Mouse (Mus musculus): Measurements from ENCODE around the gene Kirrel. TPM values are rescaled to one million over a fixed set of nuclear protein-coding genes. Genes with fewer than 3 reads are reported as not detected.

The Kirrel gene
- polyA plus RNA-seq, 1 experiment from 2014 or later, result 3.5 TPM

DNA sequence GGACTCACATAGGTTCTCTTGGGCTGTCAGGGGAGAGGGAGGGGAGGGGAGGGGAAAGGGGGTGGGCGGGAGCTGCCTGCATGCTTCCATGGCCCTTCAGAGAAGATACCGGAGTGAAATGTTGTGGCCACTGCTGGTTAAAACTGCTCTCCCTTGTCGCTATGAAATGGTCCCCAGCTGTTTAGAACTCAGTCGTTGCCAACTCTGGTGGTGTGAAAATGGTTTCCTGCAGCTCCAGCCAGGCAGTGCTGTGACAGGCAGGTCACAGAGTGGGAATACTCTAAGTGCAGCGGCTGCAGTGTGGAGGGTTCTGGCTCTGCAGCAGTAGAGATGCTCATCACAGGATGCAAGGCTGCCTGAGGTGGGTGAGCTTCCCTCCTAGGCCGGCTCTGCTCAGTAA lies 22.1 kb upstream of the Kirrel start:
- no peak overlapping the region for H3K27ac ChIP-seq (ENCODE audit: low read length)
- H3K4me2 ChIP-seq (replicated peaks; ENCODE audit: low read depth, low read length), result no peak overlapping the region
- TF ChIP-seq EP300 (IDR thresholded peaks at IDR 0.05) (no peak), CTCF (IDR thresholded peaks at IDR 0.05) (no peak)
- no peaks in the 10 kb centered on the region for H3K36me3 ChIP-seq (ENCODE audit: insufficient read depth, low read length)
- no peaks in the 10 kb centered on the region for H3K4me1 ChIP-seq (ENCODE audit: insufficient read depth, low read depth, low read length)
- WGBS, result 25% methylated on average over 6 of the region's 6 CpGs
- no peaks in the 10 kb centered on the region for H3K27me3 ChIP-seq (replicated peaks; ENCODE audit: insufficient read depth, low read length)
- DNase-seq (ENCODE audit: low spot score) (peak; percentile 30), ATAC-seq (no peak)
- H3K9me3 ChIP-seq (ENCODE audit: low read length), result no peaks in the 10 kb centered on the region
- H3K4me3 ChIP-seq (ENCODE audit: low read depth, low read length), result no peak overlapping the region
- H3K9ac ChIP-seq (replicated peaks; ENCODE audit: low read depth), result no peak overlapping the region

DNA sequence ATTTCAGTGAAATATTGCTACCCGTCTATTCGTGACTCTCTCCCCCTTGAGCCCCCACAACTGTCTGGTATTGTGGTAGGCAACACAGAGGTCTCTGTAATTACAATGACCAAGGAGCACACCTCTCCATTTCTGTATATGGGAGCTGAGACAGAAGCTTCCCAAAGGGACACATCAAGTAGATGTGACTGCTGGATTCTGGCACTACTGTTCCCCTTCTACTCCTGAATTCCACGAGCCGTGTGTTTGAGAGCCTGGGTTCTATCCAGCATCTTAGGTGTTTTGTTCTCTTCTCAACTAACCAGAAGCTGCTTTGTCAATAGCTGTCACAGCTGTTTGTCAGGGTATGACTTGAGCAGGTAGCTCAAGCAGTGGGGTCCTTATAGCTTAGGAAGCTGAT lies 20.5 kb upstream of the Kirrel start:
- H3K4me2 ChIP-seq (replicated peaks; ENCODE audit: low read depth, low read length), result no peak overlapping the region
- ATAC-seq (no peak), DNase-seq (ENCODE audit: low spot score) (no peak)
- H3K9ac ChIP-seq (replicated peaks; ENCODE audit: low read depth), result no peak overlapping the region
- H3K4me1 ChIP-seq (ENCODE audit: insufficient read depth, low read depth, low read length), result no peaks in the 10 kb centered on the region
- H3K4me3 ChIP-seq (ENCODE audit: low read depth, low read length), result no peak overlapping the region
- no peaks in the 10 kb centered on the region for H3K36me3 ChIP-seq (ENCODE audit: insufficient read depth, low read length)
- H3K9me3 ChIP-seq (ENCODE audit: low read length), result no peaks in the 10 kb centered on the region
- no peak overlapping the region for H3K27ac ChIP-seq (ENCODE audit: low read length)
- H3K27me3 ChIP-seq (replicated peaks; ENCODE audit: insufficient read depth, low read length), result no peaks in the 10 kb centered on the region
- WGBS, result 81% methylated on average over 4 of the region's 4 CpGs
- no peak for TF ChIP-seq CTCF (IDR thresholded peaks at IDR 0.05)
- no peak for TF ChIP-seq EP300 (IDR thresholded peaks at IDR 0.05)

DNA sequence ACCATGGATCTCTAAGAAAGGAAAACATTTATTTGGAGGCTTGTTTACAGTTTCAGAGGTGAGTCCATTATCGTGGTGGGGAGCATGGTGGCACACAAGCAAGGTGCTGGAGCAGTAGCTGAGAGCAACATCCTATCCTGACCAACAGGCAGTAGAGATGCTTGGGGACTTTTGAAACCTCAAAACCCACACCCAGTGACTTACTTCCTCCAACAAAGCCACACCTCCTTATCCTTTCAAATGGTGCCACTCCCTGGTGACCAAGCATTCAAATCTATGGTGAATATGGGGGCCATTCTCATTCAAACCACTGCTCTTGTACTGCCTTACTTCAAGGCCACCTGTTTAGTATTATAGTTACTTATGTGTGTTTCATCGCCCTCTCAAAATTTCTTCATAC lies 20.0 kb upstream of the Kirrel start:
- H3K36me3 ChIP-seq (ENCODE audit: insufficient read depth, low read length), result no peaks in the 10 kb centered on the region
- H3K4me1 ChIP-seq (ENCODE audit: insufficient read depth, low read depth, low read length), result no peaks in the 10 kb centered on the region
- no peak overlapping the region for H3K4me2 ChIP-seq (replicated peaks; ENCODE audit: low read depth, low read length)
- no peak overlapping the region for H3K27ac ChIP-seq (ENCODE audit: low read length)
- no peak overlapping the region for H3K9ac ChIP-seq (replicated peaks; ENCODE audit: low read depth)
- no peaks in the 10 kb centered on the region for H3K27me3 ChIP-seq (replicated peaks; ENCODE audit: insufficient read depth, low read length)
- 84% methylated on average over 2 of the region's 2 CpGs for WGBS
- ATAC-seq (no peak), DNase-seq (ENCODE audit: low spot score) (no peak)
- H3K9me3 ChIP-seq (ENCODE audit: low read length), result no peaks in the 10 kb centered on the region
- no peak overlapping the region for H3K4me3 ChIP-seq (ENCODE audit: low read depth, low read length)
- TF ChIP-seq CTCF (IDR thresholded peaks at IDR 0.05) (no peak), EP300 (IDR thresholded peaks at IDR 0.05) (no peak)

DNA sequence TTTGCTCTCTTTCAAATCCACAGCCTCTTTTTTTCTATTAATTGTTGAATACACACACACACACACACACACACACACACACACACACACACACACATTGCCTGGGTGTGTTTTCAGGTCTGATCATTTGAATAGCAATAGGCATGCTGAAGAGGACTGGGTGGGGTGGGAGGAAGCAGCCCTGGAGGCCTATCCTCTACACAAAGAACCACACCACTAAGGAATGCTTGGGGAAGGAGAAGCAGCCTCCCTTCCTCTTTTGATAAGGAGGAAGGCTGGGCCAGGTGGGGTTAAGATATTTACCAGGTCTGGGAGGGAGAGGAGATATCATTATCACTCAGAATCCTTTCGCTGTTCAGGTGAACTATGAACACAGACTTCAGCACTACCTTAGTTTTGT lies 19.2 kb upstream of the Kirrel start:
- Histone ChIP-seq H3K36me3 (ENCODE audit: insufficient read depth, low read length) (no peaks in the 10 kb centered on the region), H3K27me3 (replicated peaks; ENCODE audit: insufficient read depth, low read length) (no peaks in the 10 kb centered on the region), H3K9me3 (ENCODE audit: low read length) (no peaks in the 10 kb centered on the region), H3K9ac (replicated peaks; ENCODE audit: low read depth) (no peak overlapping the region), H3K4me1 (ENCODE audit: insufficient read depth, low read depth, low read length) (no peaks in the 10 kb centered on the region), H3K4me3 (ENCODE audit: low read depth, low read length) (no peak overlapping the region), H3K4me2 (replicated peaks; ENCODE audit: low read depth, low read length) (no peak overlapping the region), H3K27ac (ENCODE audit: low read length) (no peak overlapping the region)
- DNase-seq (ENCODE audit: low spot score) (no peak), ATAC-seq (no peak)
- TF ChIP-seq CTCF (IDR thresholded peaks at IDR 0.05) (no peak), EP300 (IDR thresholded peaks at IDR 0.05) (no peak)
- 54% methylated on average over 1 of the region's 1 CpGs for WGBS

DNA sequence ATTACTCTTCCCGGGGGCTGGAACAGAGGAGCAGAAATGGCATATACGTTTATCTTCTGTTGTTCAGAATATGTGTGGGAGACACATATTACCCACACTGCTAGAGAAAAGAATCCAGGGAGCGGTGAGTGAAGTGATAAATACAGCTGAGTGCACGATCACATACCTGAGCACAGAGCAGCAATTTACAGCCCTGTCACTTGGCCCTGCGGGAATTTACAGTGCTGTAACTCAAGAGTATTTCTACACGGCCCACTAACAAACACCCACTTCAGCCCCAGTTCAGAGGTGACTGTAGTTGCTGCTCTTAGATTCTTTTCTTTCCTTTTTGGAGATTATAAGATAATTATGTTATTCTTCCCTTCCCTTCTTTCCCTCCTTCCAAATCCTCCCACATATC lies 18.8 kb upstream of the Kirrel start:
- Histone ChIP-seq H3K4me1 (ENCODE audit: insufficient read depth, low read depth, low read length) (no peaks in the 10 kb centered on the region), H3K4me2 (replicated peaks; ENCODE audit: low read depth, low read length) (no peak overlapping the region), H3K27me3 (replicated peaks; ENCODE audit: insufficient read depth, low read length) (no peaks in the 10 kb centered on the region), H3K4me3 (ENCODE audit: low read depth, low read length) (no peak overlapping the region), H3K36me3 (ENCODE audit: insufficient read depth, low read length) (no peaks in the 10 kb centered on the region), H3K9ac (replicated peaks; ENCODE audit: low read depth) (no peak overlapping the region), H3K9me3 (ENCODE audit: low read length) (no peaks in the 10 kb centered on the region), H3K27ac (ENCODE audit: low read length) (no peak overlapping the region)
- DNase-seq (ENCODE audit: low spot score) (no peak), ATAC-seq (no peak)
- TF ChIP-seq EP300 (IDR thresholded peaks at IDR 0.05), result no peak
- 39% methylated on average over 6 of the region's 6 CpGs for WGBS

DNA sequence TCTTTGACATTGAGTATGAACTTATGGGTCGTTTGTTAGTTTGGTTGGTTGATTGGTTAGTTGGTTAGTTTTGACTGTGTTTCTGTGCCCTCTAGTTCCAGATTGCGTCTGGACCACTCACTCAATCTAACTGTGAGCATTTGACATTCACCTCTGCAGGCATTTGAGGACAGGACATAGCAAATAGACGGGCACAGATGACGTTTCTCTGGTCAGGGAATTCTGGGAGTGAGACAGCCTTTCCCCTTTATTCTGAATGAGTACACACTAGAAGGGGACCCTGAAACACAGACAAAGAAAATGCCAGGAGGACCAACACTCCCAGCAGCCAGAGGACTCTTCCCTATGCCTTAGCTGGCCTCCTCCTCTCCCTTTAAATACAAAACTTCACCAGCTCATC lies 2.1 kb upstream of the Kirrel start:
- Histone ChIP-seq H3K9me3 (ENCODE audit: low read length) (no peaks in the 10 kb centered on the region), H3K4me3 (ENCODE audit: low read depth, low read length) (no peak overlapping the region), H3K27me3 (replicated peaks; ENCODE audit: insufficient read depth, low read length) (no peaks in the 10 kb centered on the region), H3K9ac (replicated peaks; ENCODE audit: low read depth) (no peak overlapping the region), H3K4me2 (replicated peaks; ENCODE audit: low read depth, low read length) (no peak overlapping the region), H3K27ac (ENCODE audit: low read length) (no peak overlapping the region), H3K4me1 (ENCODE audit: insufficient read depth, low read depth, low read length) (peaks cover 14% of the 10 kb centered on the region), H3K36me3 (ENCODE audit: insufficient read depth, low read length) (no peaks in the 10 kb centered on the region)
- WGBS, result 58% methylated on average over 4 of the region's 4 CpGs
- TF ChIP-seq EP300 (IDR thresholded peaks at IDR 0.05) (no peak), CTCF (IDR thresholded peaks at IDR 0.05) (no peak)
- ATAC-seq (no peak), DNase-seq (ENCODE audit: low spot score) (no peak)

DNA sequence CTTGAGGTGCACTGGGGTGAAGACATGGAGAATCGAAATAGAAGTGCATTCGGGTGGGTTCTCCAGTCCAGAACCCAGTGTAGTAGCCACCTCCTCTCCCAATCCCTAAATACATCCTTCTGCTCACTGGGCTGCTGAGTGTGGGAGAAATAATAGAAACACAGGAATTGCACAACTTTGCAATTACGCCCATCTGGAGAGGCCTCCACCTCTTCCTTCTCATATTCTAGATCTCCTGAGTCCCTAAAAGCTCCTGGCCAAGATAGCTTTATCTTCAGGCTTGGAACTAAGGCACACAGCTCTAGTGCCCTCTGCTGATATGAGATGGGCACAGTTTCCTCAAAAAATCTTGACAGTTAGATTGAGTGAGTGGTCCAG lies 880 bp upstream of the Kirrel start:
- H3K9me3 ChIP-seq (ENCODE audit: low read length), result no peaks in the 10 kb centered on the region
- peaks cover 17% of the 10 kb centered on the region for H3K4me1 ChIP-seq (ENCODE audit: insufficient read depth, low read depth, low read length)
- DNase-seq (ENCODE audit: low spot score) (peak; percentile 88), ATAC-seq (peak; percentile 36)
- H3K4me2 ChIP-seq (replicated peaks; ENCODE audit: low read depth, low read length), result peak overlapping the region; percentile 72
- no peaks in the 10 kb centered on the region for H3K36me3 ChIP-seq (ENCODE audit: insufficient read depth, low read length)
- H3K4me3 ChIP-seq (ENCODE audit: low read depth, low read length), result peak overlapping the region; percentile 69
- TF ChIP-seq EP300 (IDR thresholded peaks at IDR 0.05) (no peak), CTCF (IDR thresholded peaks at IDR 0.05) (peak; percentile 95)
- 36% methylated on average over 3 of the region's 3 CpGs for WGBS
- peak overlapping the region; percentile 43; the same call in 1 of the 2 replicates for H3K27ac ChIP-seq (ENCODE audit: low read length)
- no peak overlapping the region for H3K9ac ChIP-seq (replicated peaks; ENCODE audit: low read depth)
- H3K27me3 ChIP-seq (replicated peaks; ENCODE audit: insufficient read depth, low read length), result no peaks in the 10 kb centered on the region

Data from lung, postnatal 0 days (tissue).